Mouse (Mus musculus) cortical plate, adult 2 months (tissue): ENCODE results near the gene Tspan4.

ENCODE experiments used
- CTCF ChIP-seq: fragments of 200-500 bp; IDR thresholded peaks from 2 replicates; pipeline ENCODE4 v1.5.1; 2011; ENCODE audit warnings: mild to moderate bottlenecking, control low read depth, low read length; ENCODE audit not compliant: insufficient read depth; ENCODE audit errors: extremely low read depth
- POLR2A ChIP-seq: fragments of 200-500 bp; IDR thresholded peaks from 2 replicates; pipeline ENCODE4 v1.6.1; 2011; ENCODE audit warnings: mild to moderate bottlenecking, low read length, control low read depth; ENCODE audit not compliant: insufficient read depth; ENCODE audit errors: extremely low read depth

- TF ChIP-seq POLR2A (no peak), CTCF (no peak)
These were observed 4.4 kb upstream of the Tspan4 start for GRCm38 (mm10) chr7:141470637-141470944.
